Mouse (Mus musculus): ENCODE data around the gene Elovl6. TPM values are rescaled to one million over a fixed set of nuclear protein-coding genes. Genes with fewer than 3 reads are reported as not detected.

Gene Elovl6
- polyA plus RNA-seq, 1 experiment from 2014 or later: 24.0 TPM

GRCm38 (mm10) chr3:129683060-129683679, 151.0 kb downstream of the Elovl6 start:
- ChIA-PET POLR2A (no interaction called here), CTCF (interaction anchor here (0.8 to 2.5 kb wide), 14 partner anchors 8 to 382 kb away, joined by 3 to 14 read pairs (median 4); no protein-coding TSS in a partner anchor)
- peak; percentile 7 for TF ChIP-seq CTCF (IDR thresholded peaks at IDR 0.05)
- DNase-seq (ENCODE audit: low read depth, low spot score) (no peak), ATAC-seq (no peak)
- no peaks in the 10 kb centered on the region for H3K27me3 ChIP-seq
- in situ Hi-C loops (cut with MboI; ENCODE audit: low pct_unique_long_range_greater_than_20kb): loop anchor here (5.0 to 10.0 kb wide), 2 partner anchors 151 to 1678 kb away; partner anchors contain the start of gene Elovl6

GRCm38 (mm10) chr3:129686196-129686595, 154.0 kb downstream of the Elovl6 start:
- CTCF ChIA-PET: interaction anchor here (0.8 to 3.3 kb wide), 13 partner anchors 8 to 401 kb away, joined by 3 to 18 read pairs (median 3); no protein-coding TSS in a partner anchor
- TF ChIP-seq CTCF (IDR thresholded peaks at IDR 0.05): no peak
- in situ Hi-C loops (cut with MboI; ENCODE audit: low pct_unique_long_range_greater_than_20kb): loop anchor here (5.0 to 10.0 kb wide), 3 partner anchors 264 to 1681 kb away; no protein-coding TSS in a partner anchor
- H3K27me3 ChIP-seq: no peaks in the 10 kb centered on the region
- ATAC-seq: no peak
- POLR2A ChIA-PET: no interaction called here
- no peak for DNase-seq (ENCODE audit: low read depth, low spot score)

GRCm38 (mm10) chr3:129686698-129687333, 154.7 kb downstream of the Elovl6 start:
- no peaks in the 10 kb centered on the region for H3K27me3 ChIP-seq
- DNase-seq (ENCODE audit: low read depth, low spot score): peak; percentile 39
- ChIA-PET CTCF (interaction anchor here (0.7 to 3.3 kb wide), 19 partner anchors 9 to 634 kb away, joined by 3 to 18 read pairs (median 3); no protein-coding TSS in a partner anchor), POLR2A (no interaction called here)
- peak; percentile 80 for TF ChIP-seq CTCF (IDR thresholded peaks at IDR 0.05)
- peak; percentile 68 for ATAC-seq
- in situ Hi-C loops (cut with MboI; ENCODE audit: low pct_unique_long_range_greater_than_20kb): loop anchor here (5.0 to 10.0 kb wide), 3 partner anchors 265 to 1682 kb away; no protein-coding TSS in a partner anchor

GRCm38 (mm10) chr3:129687429-129687828, 155.3 kb downstream of the Elovl6 start:
- ChIA-PET POLR2A (no interaction called here), CTCF (interaction anchor here (0.6 to 3.5 kb wide), 12 partner anchors 9 to 635 kb away, joined by 3 to 18 read pairs (median 4); no protein-coding TSS in a partner anchor)
- DNase-seq (ENCODE audit: low read depth, low spot score) (no peak), ATAC-seq (no peak)
- no peak for TF ChIP-seq CTCF (IDR thresholded peaks at IDR 0.05)
- H3K27me3 ChIP-seq: no peaks in the 10 kb centered on the region
- in situ Hi-C loops (cut with MboI; ENCODE audit: low pct_unique_long_range_greater_than_20kb): loop anchor here (5.0 to 10.0 kb wide), 3 partner anchors 265 to 1683 kb away; no protein-coding TSS in a partner anchor

Other genes with a start within 250 kb of the Elovl6 start
- gene Enpep, start 199.6 kb upstream of the Elovl6 start, polyA plus RNA-seq (2021): 11.8 TPM
- gene Egf, start 223.0 kb downstream of the Elovl6 start, polyA plus RNA-seq (2021): 1.2 TPM

Measured in Patski (cell line).